Mouse (Mus musculus) cerebellum, adult 11-12 months (tissue): ENCODE data around the gene Fam222a.

ENCODE experiments used
- DNase-seq: peaks from one replicate; pipeline ENCODE4 v3.0.0; 2022

The Fam222a gene

DNA sequence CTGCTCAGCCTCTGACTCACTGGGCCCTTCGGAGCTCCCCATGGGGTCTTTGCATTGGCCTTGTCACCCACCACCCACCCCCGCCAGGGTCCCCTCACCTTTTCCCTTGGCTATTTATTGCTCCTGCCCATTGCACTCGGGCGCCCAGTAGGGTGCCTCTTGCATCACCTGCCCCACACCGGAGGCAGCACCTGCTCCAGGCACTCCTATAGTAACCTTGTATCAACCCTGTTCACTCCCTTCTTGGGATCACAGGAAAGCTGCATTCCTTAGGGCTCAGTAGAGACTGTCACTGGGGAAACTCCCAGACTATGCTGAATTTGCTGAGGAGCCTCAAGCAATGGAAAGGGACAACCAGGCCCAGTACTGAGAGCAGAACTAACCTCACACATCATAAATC, 6.9 kb upstream of the Fam222a start:
- no peak for DNase-seq

DNA sequence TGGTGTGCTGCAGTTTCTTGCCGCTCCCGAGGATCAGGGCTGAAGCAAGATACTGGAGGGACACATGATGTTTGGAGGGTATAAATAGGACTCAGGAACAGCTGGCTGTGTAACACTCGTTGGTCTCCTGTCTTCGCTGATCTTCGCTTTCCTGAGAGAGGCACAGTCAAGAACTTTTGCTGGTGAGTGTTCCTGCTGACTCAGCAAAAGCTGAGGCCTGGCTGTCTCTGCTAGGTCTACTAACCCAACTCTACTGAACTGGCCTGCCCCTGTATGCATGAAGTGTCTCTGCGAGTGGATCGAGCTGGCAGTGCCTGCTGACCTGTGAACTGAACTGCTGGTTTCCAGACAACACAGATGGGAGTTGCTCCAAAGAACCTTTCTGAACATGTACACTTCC, 3.8 kb upstream of the Fam222a start:
- no peak for DNase-seq

DNA sequence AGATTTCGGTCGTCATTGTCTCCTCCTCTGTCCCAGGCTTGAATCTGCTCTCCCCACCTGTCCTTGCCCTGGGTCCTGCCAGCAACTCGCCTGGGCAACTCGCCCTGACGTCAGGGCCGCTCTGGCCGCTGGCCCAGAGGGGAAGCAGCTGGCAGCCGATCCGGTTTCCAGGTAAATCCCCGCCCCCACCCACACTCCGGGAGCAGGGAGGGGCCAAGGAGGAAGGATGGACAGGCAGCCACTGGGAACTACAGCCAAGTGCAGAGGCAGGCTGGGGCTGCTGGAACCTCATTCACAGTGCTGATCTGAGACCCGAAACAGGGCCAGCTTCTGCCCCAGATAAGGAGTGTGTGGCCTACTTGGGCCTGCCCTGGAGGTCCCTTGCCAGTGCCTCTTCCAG, 2.5 kb upstream of the Fam222a start:
- DNase-seq, result peak; percentile 67

DNA sequence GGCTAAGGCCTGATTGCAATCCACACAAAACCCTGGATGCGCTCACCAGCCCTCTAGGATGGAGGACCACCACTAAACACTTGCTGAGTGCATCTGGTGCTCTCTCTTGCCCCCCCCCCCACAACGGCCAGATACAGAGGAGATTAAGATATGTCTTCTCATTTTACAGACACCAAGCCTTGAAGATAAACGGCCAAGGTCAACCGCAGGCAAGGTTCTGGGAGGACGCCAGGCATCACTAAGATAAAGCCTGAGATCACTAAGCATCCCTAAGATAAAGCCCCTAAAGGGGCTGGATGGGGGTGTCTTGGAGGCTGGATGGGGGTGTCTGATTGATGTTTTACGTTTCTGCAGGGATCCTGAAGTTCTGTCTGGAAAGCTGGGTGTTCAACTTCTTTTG, 2.1 kb upstream of the Fam222a start:
- no peak for DNase-seq

DNA sequence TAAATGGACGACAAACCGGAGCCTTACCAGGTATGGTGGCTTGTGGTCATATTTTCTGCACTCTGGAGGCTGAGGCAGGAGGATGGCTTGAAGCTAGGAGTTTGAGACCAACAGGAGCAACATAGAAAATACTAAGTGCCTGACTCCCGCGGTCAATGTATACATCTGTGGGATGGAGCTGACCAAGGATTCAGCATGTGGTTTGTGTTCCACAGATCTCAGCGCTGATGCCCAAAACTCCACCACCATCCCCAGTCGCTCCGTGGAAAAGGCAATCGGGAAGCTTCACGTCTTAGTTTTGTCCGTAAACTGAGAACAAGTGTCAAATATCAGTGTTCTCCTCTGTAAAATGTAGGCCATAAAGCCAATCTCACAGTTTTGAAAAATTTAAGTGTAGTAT, 1.4 kb upstream of the Fam222a start:
- DNase-seq, result no peak

DNA sequence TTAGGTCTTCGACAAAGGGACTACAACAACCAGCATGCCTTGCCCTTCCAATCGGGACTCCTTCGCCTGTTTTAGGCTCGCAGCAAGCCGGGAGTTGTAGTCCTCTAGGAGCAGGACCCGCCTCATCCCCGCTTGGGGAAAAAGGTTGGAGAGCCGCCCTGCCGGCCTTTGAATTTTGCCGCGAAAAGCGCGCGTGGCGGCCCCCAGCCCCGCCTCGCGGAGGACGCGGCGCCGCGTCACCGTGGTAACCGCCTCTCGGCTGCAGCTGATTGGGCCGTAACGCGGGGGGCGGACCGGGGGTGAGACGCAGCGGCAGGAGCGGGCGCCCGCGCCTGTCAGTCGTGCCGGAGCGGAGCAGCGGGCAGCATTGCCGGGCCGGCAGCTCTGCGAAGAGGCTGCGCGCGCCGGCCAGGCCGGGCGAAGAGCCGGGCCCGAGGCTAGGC, 720 bp upstream of the Fam222a start:
- peak; percentile 97 for DNase-seq

DNA sequence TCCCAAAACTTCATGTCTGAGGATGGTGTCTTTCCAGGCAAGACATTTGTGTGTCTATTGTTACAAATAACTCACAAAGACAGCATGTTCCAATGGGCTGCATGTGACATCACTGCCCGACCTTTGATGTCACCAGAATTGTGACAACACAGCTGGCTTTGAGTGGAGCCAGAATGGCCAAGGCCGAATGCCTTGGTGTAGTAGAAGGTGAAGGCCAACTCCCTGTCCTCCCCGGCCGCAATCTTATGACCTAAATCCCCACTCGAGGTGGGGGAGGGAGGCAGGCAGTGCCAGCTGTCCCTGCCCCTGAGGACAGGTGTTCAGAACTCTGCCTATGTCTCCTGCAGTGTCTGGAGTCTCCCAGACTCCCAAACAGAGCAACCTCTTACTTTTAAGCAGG, 1.0 kb downstream of the Fam222a start:
- DNase-seq, result peak; percentile 58

DNA sequence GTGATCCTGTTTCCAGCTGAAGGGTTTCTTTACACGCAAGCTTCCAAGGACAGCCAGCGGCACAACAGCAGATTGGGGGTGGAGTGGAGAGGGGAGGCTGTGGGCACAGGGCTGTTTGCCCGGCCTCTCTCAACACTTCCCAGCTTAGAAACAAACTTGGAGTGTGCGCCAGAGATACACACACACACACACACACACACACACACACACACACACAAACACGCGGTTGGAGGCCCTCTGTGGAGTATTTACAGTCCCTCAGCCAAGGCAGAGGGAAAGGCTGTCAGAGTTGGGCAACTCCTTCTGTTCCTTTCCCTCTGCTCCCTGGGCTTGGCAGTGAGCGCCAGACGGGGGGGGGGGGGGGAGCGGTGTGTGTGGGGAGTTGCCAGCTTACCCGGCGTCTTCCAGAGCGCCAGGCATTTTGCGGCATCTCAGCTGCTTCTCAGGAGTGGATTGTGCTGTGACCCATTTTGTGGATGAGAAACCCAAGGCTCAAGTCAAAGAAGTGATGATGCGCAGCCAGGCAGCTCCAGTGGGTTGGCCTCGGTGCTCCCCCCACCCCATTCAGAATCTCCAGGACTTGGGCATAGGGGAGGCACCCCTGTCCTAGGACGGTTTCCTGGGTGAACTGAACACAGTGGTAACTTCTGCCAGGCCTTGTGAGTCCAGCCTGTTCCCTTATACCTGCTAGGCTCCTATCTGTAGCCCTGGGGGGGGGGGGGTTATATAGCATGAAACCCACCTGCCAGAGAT, 2.3 kb downstream of the Fam222a start:
- DNase-seq, result peak; percentile 64

DNA sequence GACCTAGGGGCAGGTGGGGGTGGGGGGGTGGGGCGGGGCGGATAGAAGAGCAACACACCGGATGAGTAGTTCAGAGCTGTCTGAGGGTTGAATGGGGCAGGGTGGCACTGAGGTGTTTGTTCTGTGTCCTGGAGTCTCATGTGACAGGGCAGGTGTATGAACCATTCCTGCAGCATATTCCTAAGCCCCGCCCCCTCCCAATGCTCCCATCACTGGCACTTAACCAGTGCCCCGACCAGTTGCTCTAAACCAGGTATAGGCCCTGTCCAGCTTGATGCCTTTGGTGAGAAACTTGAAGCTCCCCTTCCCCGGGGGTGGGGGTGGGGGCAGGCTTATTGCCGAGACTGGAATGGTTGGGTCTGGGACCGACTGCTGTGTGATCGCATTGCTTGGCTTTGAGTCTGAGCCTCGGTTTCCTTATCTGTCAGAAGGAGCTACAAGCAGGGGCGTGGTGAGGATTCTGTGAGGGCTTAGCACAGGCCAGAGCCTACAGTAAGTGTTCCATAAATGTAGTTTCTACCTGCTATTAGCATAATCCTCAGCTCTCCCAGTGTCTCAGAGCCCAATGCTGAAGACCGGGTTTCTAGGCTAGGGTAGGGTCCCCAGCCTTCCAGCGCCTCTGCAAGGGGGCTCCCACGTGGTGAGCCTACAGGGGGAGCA, 3.1 kb downstream of the Fam222a start:
- peak; percentile 58 for DNase-seq

DNA sequence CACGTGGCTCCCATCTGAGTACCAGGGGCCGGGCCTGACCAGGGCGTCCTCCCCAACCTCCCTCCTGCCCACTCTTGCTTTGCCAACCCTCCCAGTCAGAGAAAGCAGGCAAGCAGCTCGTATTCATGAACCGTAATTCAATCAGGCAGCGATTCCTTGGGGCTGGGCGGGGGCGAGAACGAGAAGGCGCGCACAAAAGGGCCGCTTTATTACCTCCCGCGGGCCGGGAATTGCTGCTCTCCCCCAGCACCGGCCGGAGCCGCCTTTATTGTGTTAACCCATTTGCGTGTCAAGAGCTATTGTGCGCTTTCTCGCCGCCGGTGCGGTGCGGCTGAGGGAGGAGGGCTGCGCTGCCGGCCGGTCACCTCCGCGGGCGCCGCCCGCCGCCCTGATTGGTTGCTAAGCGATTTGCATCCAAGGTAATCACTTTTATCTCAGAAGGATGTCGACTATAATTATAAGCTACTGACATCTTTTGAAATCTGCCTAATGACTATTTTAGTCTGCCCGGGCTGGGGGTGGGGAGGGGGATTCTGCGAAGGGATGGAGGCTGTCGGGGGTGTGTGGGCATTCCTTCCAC, 3.7 kb downstream of the Fam222a start:
- DNase-seq, result no peak

DNA sequence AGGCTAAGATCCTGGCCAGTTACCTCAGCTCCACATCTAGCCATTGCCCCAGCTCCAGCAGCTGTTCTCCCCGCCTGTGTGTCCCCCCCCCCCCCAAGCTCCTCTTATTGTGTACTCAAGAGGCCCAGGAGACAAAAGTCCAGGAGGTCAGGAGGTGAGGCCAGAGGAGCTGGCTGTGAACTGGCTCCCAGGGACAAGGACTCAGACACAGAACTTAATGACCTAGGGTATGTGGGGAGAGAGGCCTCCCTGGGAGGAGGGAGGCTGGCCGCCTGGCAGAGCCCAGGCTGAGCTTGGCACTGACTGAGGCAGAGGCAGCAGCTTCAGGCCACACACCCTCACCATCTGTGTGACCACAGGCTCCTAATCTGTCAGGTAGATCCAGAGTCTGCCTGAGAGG, 5.2 kb downstream of the Fam222a start:
- DNase-seq, result no peak

DNA sequence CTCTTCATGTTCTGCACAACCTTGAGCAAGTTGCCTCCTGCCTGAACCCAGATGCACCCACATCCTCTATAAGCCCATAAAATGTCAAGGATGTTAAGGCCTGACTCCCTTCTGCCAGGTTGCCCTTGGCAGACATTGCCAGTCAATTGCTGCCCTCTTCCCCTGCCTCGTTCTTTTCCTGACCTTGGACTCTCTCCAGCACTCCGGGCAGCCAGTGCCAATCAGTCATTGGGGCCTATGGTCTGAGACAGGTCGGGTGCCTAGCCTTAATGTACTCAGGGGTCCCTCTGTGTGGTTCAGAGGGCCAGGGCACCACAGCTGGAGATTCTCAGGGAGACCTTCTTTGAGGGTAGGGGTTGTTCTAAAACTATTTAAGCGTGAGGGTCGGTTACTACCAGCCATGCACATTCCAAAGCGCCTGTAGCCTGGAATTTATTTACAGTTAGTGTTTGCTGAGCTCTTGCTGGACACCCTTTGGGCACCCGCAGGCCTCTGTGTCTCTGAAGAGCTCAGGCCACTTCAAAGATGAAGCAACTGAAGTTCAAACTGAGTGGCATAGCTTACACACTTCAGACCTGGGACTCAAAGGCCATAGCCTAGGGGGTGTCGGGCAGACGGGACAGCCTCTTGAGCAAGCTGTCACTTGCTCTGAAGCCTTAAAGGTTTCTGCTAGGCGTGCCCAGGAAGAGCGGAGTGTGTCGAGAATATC, 6.3 kb downstream of the Fam222a start:
- DNase-seq, result no peak

DNA sequence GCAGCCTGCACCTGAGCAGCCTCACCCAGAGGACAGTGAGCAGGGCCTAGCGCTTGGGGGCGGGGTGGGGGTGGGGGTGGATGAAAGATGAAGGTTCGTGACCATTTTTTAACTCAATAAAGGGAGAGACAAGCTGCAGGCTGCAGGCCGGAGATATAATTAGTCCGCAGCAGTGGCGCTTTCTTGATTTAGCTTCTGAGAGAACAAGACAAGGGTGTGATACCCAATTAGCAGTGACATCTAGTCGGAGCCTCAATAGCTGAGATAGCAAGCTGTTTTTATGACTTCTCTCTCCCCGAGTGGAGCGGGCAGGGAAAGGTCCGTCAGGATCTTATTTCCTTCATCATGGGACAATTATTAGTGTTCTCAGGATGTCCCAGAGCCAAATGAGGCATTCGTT, 7.2 kb downstream of the Fam222a start:
- no peak for DNase-seq

DNA sequence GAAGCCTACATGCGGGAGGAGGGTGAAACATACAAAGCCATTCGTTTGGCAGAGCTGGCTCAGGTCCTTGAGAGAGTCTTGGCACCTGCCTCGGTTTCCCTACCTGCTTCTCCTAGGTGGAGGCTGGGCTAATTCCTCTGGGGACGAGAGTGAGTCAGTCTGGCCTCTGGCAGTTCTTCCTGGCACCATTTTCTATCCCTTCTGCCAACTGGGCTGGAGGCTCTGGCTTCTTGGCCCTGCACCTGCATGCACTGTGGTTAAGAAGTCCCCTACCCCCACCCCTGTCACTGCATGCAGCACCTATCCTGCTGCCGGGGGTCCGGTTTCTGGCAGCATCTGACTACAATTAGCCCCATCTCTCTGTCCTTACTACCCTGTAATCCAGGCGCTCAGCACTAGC, 7.7 kb downstream of the Fam222a start:
- peak; percentile 63 for DNase-seq

DNA sequence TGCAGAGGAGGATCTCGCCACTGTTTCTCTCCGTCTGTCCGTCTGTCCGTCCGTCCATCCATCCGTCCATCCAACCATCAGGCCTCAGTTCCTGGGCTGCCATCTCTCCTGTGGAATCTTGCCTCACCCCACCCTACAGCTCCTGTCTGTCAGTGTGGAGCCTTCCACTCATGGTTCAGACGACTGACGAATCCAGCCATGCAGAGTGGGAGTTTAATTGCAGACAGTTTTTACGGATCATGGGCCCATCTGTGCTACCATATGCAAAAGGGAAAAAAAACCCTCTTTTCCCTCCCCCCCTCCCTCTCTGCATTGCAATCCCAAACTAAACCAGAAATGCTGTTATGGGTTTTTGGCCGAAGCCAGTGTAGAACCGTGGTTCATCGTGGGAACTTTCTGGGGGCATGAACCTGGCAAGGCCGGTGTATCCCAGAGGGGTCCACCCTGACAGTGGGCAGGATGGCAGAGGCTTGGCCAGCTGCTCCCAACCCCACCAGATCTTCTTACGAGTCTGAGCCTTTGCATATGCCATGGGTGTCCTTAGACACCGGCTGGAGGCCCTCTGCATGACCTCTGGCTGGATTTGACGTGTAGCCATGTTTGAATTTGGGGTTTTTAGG, 8.3 kb downstream of the Fam222a start:
- DNase-seq, result no peak

DNA sequence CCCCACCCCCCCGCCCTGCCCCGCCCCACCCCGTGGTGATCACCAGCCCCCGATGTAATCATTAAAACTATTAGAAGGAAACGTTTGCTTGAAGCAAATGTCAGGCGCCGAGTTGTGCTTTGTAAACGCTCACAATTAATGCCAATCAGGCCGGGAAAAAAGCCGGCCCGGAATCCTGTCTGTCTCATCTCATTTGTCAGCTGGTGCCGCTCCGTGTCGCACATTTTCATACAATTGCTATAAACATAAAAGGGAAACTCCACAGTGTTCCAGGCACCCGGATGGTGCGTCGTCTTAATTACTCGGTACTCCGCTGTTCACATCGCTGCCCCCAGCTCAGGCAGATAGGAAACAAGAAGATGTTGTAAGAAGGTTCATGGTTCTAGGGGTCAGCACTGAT, 10.5 kb downstream of the Fam222a start:
- DNase-seq, result no peak

DNA sequence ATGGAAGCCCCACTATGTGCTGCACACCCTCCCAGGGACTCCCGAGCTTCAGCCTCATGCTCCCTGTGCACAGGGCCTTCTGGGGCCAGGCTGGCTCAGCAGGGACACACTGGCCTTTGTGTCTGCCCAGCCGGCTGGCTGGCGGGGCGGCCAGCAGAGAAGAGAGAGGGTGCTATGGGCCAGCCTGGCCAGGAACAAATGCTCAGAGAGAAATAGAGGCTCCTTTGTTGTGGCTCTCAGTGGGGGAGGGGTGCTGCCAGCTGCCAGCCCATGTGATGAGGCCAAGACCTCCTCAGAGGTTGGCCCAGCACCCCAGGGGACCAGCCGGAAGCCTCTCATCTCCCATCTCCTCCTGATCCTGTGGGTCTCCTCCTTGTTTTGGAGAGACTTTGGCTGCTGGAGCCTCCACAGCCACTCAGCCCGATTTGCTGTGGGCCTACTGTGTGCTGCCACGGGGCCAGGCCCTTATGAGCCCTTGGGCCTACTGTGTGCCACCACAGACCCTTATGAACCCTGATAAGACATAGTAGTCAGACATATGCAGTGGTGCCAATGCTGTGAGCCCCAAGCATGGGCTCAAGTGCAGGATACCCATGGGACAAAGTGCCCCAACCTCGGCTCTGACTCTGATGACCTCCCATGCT, 12.0 kb downstream of the Fam222a start:
- peak; percentile 51 for DNase-seq

DNA sequence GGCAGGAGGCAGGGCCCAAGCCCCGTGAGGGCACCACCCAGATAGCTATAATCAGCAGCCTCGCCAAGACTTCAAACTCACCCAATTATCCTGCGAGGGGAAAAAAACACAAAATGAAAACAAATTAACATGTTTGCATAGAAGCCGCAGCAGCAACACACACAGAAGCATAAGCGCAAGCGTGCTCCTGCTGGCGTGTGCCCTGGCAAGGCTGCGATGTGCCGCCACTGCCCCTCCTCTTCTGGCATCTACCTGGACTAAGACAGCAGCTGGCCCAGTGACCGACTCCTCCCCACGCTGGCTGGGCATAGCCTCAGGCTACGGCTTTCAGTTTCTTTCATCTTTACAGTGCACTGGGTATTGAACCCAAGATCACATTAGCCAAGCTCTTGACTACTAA, 13.7 kb downstream of the Fam222a start:
- no peak for DNase-seq

DNA sequence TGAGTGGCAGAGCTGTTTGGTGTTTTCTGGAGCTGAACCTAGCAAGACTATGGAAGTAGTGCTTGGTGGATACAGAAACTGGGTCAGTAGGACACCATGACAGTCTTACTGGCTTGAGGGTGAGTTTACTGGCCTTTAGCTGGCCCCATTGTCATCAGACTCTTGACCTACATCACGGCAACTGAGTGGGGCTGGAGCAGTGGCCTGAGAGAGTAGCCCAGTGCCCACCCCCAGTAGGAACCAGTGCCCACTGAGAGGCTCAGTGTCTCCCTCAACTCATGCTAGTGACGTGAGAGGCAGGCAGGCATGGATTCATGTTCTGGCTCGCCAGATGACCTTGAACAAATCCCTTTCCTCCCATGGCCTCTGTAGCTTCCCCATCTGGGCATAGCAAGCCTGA, 15.2 kb downstream of the Fam222a start:
- DNase-seq, result no peak

DNA sequence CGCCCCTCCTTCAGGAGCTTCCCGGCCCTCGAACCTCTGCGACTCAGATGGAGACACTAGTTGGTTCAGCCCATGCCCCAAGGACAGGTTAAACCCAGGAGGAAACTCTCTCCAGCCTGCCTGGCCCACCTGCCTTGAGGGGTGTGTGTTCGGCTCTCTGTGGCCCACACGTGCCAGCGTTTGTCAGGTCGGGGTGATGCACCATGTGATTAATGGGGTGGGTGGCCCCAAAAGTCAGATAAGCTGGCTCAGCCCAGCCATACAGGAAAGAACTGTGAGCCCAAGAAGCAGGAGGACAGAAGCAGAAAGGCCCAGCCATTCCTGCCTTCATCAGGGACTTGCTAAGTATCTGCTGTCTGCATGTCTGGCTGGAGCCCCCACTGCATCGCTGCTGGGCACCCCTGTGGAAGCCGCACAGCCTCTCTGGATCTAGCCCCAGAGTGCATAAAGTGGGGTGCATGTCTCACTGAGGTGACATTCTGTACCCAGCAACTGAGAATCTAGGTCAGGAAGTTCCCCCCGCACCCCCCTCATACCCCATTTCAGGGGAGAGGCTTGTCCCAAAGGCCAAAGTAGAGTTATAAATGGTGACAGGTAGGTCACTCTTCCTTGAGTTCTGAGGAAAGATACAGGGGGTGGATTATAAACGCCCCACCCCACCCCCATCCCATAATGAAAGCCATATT, 15.8 kb downstream of the Fam222a start:
- DNase-seq, result no peak

DNA sequence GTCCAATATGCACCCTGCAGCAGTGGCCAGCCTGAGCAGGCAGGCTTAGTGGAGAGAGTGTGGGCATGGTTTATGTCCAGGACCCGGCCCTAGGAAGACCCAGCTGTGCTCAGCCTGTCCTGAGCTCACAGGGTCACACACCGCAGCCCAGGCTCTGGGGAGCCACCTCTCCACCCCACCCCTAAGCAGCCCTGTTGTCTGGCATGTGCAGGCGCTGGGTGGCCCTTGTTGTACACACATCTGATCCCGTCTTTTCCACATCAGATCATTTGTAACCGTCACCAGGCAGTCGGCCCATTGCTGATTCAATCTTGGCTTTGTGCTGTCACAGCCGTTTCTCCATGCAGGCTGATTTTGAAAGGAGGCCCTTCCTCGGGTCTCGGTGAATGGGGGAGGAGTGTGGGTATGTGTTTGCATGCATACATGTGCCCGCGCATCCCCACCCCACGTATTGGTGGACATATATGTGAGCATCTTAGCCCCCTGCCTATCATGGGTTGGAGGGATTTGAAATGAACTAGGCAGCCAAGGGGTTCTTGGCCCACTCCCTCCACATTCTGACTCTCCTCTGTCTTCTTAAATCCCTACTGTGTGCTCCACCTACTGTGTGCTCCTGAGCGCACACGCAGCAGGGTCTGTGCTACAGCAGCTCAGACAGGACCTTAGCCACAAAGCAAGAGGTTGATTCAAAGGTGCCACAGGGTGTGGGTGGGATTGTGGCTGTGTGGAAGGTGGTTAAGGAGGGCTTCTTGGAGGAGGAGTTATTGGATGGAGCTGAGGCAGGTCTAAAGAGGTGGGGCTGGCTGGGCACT, 16.7 kb downstream of the Fam222a start:
- no peak for DNase-seq
